ENCODE assay signal across 22 mouse cellular contexts in the genomic region with DNA sequence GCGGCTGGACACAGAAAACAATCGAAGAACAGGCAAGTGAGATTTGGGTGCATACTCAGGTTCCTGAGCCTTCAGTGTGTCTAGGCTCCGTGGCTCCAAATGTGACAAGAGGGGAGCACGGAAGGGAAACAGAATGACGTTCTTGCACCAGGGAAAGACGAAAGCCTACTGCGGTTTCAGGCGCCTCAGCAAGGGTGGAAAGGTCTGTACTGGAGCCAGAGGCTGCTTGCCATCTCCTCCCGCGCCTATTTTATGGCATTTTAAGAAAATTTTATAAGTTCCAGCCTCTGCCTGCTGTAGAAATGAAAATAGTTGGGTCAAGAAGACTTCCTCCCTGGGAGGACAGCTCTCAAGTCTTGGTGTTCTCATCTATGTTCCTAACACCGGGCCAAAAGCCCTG. TPM values are rescaled to one million over a fixed set of nuclear protein-coding genes. Genes with fewer than 3 reads are reported as not detected.
DNase-seq lines count a peak whose midpoint lies in the region; ATAC-seq and TF ChIP-seq lines count a peak whose summit lies in the region.
"Had no signal": no experiment of that assay in that cellular context is flagged by ENCODE, and none has a peak within 500 bp of the region (broad histone marks: within the 10 kb centered on the region; RNA-seq: fewer than 3 reads in every experiment).

No protein-coding gene starts in this region.

- intact Hi-C loops in gastrocnemius, adult 2 months (cut with DNase I) = no loop called here

- TF ChIP-seq CTCF in gastrocnemius, adult 2 months (IDR thresholded peaks at IDR 0.05) = no peak

- no peaks in the 10 kb centered on the region for H3K9me3 ChIP-seq in lung, embryonic 16.5 days (ENCODE audit: control insufficient read depth, low read length)
- H3K9me3 ChIP-seq in embryonic facial prominence, embryonic 14.5 days (ENCODE audit: control insufficient read depth, low read length) = no peaks in the 10 kb centered on the region
- H3K9me3 ChIP-seq in midbrain, embryonic 10.5 days (replicated peaks) = no peaks in the 10 kb centered on the region
- H3K9me3 ChIP-seq: heart, embryonic 13.5 days; hindbrain, embryonic 13.5 days; neural tube, embryonic 15.5 days had no signal

- 81% methylated on average over 11 of the region's 11 CpGs for WGBS in lung, embryonic 16.5 days
- 71% methylated on average over 11 of the region's 11 CpGs for WGBS in embryonic facial prominence, embryonic 14.5 days
- WGBS in midbrain, embryonic 10.5 days = 89% methylated on average over 11 of the region's 11 CpGs

- peak overlapping the region; percentile 31; the same call in 1 of the 2 replicates for H3K27ac ChIP-seq in gastrocnemius, adult 2 months
- H3K27ac ChIP-seq in lung, embryonic 16.5 days (ENCODE audit: low read length) = peak overlapping the region; percentile 5
- peak overlapping the region; percentile 19; the same call in 1 of the 2 replicates for H3K27ac ChIP-seq in embryonic facial prominence, embryonic 14.5 days (replicated peaks; ENCODE audit: low read depth, low read length)
- H3K27ac ChIP-seq in midbrain, embryonic 10.5 days (replicated peaks) = no peak overlapping the region
- H3K27ac ChIP-seq: heart, adult 2 months; heart, embryonic 13.5 days; hindbrain, embryonic 13.5 days; macrophage; neural tube, embryonic 15.5 days; stomach, postnatal 0 days had no signal

- no peaks in the 10 kb centered on the region for H3K27me3 ChIP-seq in lung, embryonic 16.5 days (ENCODE audit: control insufficient read depth, insufficient read depth, low read depth, low read length)
- no peaks in the 10 kb centered on the region for H3K27me3 ChIP-seq in embryonic facial prominence, embryonic 14.5 days (replicated peaks; ENCODE audit: control insufficient read depth, insufficient read depth, low read length)
- no peaks in the 10 kb centered on the region for H3K27me3 ChIP-seq in midbrain, embryonic 10.5 days (ENCODE audit: low read depth, poor library complexity, severe bottlenecking)
- H3K27me3 ChIP-seq: heart, embryonic 13.5 days; hindbrain, embryonic 13.5 days; neural tube, embryonic 15.5 days had no signal

- H3K4me2 ChIP-seq in lung, embryonic 16.5 days (ENCODE audit: low read depth, low read length) = no peak overlapping the region
- no peak overlapping the region for H3K4me2 ChIP-seq in embryonic facial prominence, embryonic 14.5 days (ENCODE audit: low read depth, low read length)
- H3K4me2 ChIP-seq: heart, embryonic 13.5 days; hindbrain, embryonic 13.5 days; neural tube, embryonic 15.5 days had no signal

- no peak overlapping the region for H3K9ac ChIP-seq in lung, embryonic 16.5 days (ENCODE audit: low read length)
- H3K9ac ChIP-seq in embryonic facial prominence, embryonic 14.5 days (ENCODE audit: low read depth, low read length) = no peak overlapping the region
- H3K9ac ChIP-seq: forebrain, postnatal 0 days; heart, embryonic 13.5 days; hindbrain, embryonic 13.5 days; liver, postnatal 0 days; neural tube, embryonic 15.5 days had no signal

- no peak overlapping the region for H3K4me3 ChIP-seq in gastrocnemius, adult 2 months
- no peak overlapping the region for H3K4me3 ChIP-seq in lung, embryonic 16.5 days (ENCODE audit: low read length)
- no peak overlapping the region for H3K4me3 ChIP-seq in embryonic facial prominence, embryonic 14.5 days (ENCODE audit: low read depth, low read length)
- H3K4me3 ChIP-seq in midbrain, embryonic 10.5 days = no peak overlapping the region
- H3K4me3 ChIP-seq: heart, adult 2 months; heart, embryonic 13.5 days; hindbrain, embryonic 13.5 days; myocyte; neural tube, embryonic 15.5 days had no signal

- peaks cover 3% of the 10 kb centered on the region for H3K4me1 ChIP-seq in lung, embryonic 16.5 days (replicated peaks; ENCODE audit: control insufficient read depth, insufficient read depth, low read length)
- H3K4me1 ChIP-seq in embryonic facial prominence, embryonic 14.5 days (ENCODE audit: control insufficient read depth, insufficient read depth, low read length) = no peaks in the 10 kb centered on the region
- H3K4me1 ChIP-seq in midbrain, embryonic 10.5 days = peaks cover 4% of the 10 kb centered on the region; the same call in 1 of the 2 replicates
- H3K4me1 ChIP-seq: hindbrain, embryonic 13.5 days; neural tube, embryonic 15.5 days had no signal

- DNase-seq in gastrocnemius, adult 2 months = no peak
- no peak for DNase-seq in gastrocnemius, adult 8-10 months (ENCODE audit: low spot score in 2 of 2)
- no peak for DNase-seq in lung, postnatal 4 days
- DNase-seq in embryonic facial prominence, embryonic 14.5 days (ENCODE audit: low spot score) = no peak
- peak; percentile 56 for DNase-seq in kidney, postnatal 14 days
- no peak for DNase-seq in midbrain, embryonic 10.5 days (ENCODE audit: low spot score)
- no peak for DNase-seq in adrenal gland, adult 2 months
- DNase-seq: adrenal gland, postnatal 36 days; cerebellum, adult 9-10 months; forebrain, postnatal 0 days; gastrocnemius, postnatal 36 days; heart, adult 2 months; layer of hippocampus, adult 9-11 months; liver, postnatal 0 days had no signal

- ATAC-seq in lung, embryonic 16.5 days (ENCODE audit: low read depth) = no peak
- ATAC-seq in embryonic facial prominence, embryonic 14.5 days (ENCODE audit: low read depth) = no peak
- ATAC-seq: forebrain, postnatal 0 days; liver, postnatal 0 days; midbrain, embryonic 16.5 days had no signal

- no peaks in the 10 kb centered on the region for H3K36me3 ChIP-seq in lung, embryonic 16.5 days (ENCODE audit: control insufficient read depth, insufficient read depth, low read length)
- H3K36me3 ChIP-seq in embryonic facial prominence, embryonic 14.5 days (ENCODE audit: control insufficient read depth, insufficient read depth, low read length) = no peaks in the 10 kb centered on the region
- no peaks in the 10 kb centered on the region for H3K36me3 ChIP-seq in midbrain, embryonic 10.5 days
- H3K36me3 ChIP-seq: heart, embryonic 13.5 days; hindbrain, embryonic 13.5 days; neural tube, embryonic 15.5 days had no signal

RNA-seq across cellular contexts. Expression of a gene that starts 25.6 kb away (rescaled TPM):
- 10 to 100 TPM in 1 of 2 experiments, 1 to 10 TPM in 1; 5.4 to 12.1 TPM for total RNA-seq in gastrocnemius, adult 2 months (2021)
- 10 to 100 TPM in 1 of 4 experiments, 1 to 10 TPM in 3; 5.9 to 11.5 (median 7.3) TPM for total RNA-seq in gastrocnemius, adult 8-10 months (2022)
- polyA plus RNA-seq in lung, embryonic 16.5 days (2015; fragmentation: Nextera tagmentation; extraction: Ambion mirVana) = 2.8 and 3.1 TPM in 2 replicates
- 5.5 and 6.0 TPM in 2 replicates for polyA plus RNA-seq in embryonic facial prominence, embryonic 14.5 days (2014; fragmentation: Nextera tagmentation; extraction: Ambion mirVana)
- 0.35 and 0.57 TPM in 2 replicates for polyA plus RNA-seq in midbrain, embryonic 10.5 days (2016; fragmentation: Nextera tagmentation; extraction: Ambion mirVana)
- 1 to 10 TPM; 4.3 to 4.7 TPM for total RNA-seq in adrenal gland, adult 2 months (2021)
- 1.7 and 2.0 TPM in 2 replicates for polyA plus RNA-seq in adrenal gland, adult 2 months (2012; rRNA removed)
- polyA plus RNA-seq: macrophage had no signal

RNA-seq across cellular contexts. Expression of a gene that starts 46.0 kb away (rescaled TPM):
- total RNA-seq in gastrocnemius, adult 2 months (2021) = 10 to 100 TPM; 10.3 to 10.8 TPM
- 10 to 100 TPM; 10.2 to 12.4 (median 11.6) TPM for total RNA-seq in gastrocnemius, adult 8-10 months (2022)
- polyA plus RNA-seq in lung, embryonic 16.5 days (2015; fragmentation: Nextera tagmentation; extraction: Ambion mirVana) = 29.8 and 31.3 TPM in 2 replicates
- polyA plus RNA-seq in embryonic facial prominence, embryonic 14.5 days (2014; fragmentation: Nextera tagmentation; extraction: Ambion mirVana) = 29.0 and 32.9 TPM in 2 replicates
- 40.1 and 48.9 TPM in 2 replicates for polyA plus RNA-seq in midbrain, embryonic 10.5 days (2016; fragmentation: Nextera tagmentation; extraction: Ambion mirVana)
- 10 to 100 TPM; 29.1 to 46.0 TPM for total RNA-seq in adrenal gland, adult 2 months (2021)
- 0.67 and 1.9 TPM in 2 replicates for polyA plus RNA-seq in adrenal gland, adult 2 months (2012; rRNA removed)

RNA-seq across cellular contexts. Expression of a gene that starts 46.3 kb away (rescaled TPM):
- total RNA-seq in gastrocnemius, adult 2 months (2021) = 10 to 100 TPM; 28.1 to 28.2 TPM
- total RNA-seq in gastrocnemius, adult 8-10 months (2022) = 10 to 100 TPM; 24.8 to 33.1 (median 31.6) TPM
- 5.1 and 5.2 TPM in 2 replicates for polyA plus RNA-seq in lung, embryonic 16.5 days (2015; fragmentation: Nextera tagmentation; extraction: Ambion mirVana)
- 4.7 and 6.7 TPM in 2 replicates for polyA plus RNA-seq in embryonic facial prominence, embryonic 14.5 days (2014; fragmentation: Nextera tagmentation; extraction: Ambion mirVana)
- polyA plus RNA-seq in midbrain, embryonic 10.5 days (2016; fragmentation: Nextera tagmentation; extraction: Ambion mirVana) = 3.8 and 5.0 TPM in 2 replicates
- 10 to 100 TPM; 16.2 to 18.7 TPM for total RNA-seq in adrenal gland, adult 2 months (2021)
- 62.7 and 69.8 TPM in 2 replicates for polyA plus RNA-seq in adrenal gland, adult 2 months (2012; rRNA removed)

Comparison
In these comparisons a context has a peak if more than half of its experiments do, and no peak if none do; other contexts are left out.
1. RNA of a gene that starts 46.0 kb away (polyA plus RNA-seq): 40.1 to 48.9 TPM in midbrain, embryonic 10.5 days, 29.8 to 31.3 TPM in lung, embryonic 16.5 days and 29.0 to 32.9 TPM in embryonic facial prominence, embryonic 14.5 days; 0.67 to 1.9 TPM in adrenal gland, adult 2 months; every median in the first group is over 10 times any median in the second.